Mouse (Mus musculus): ENCODE measurements around the gene Ier2. TPM values are rescaled to one million over a fixed set of nuclear protein-coding genes. Genes with fewer than 3 reads are reported as not detected.
A peak's percentile ranks its signal among the peaks of the same experiment; 100 is the strongest.

The Ier2 gene
- polyA plus RNA-seq, 1 experiment from 2014 or later = 86.9 TPM

GRCm38 (mm10) chr8:84646800-84647199 lies 15.9 kb downstream of the Ier2 start:
- Histone ChIP-seq H3K9me3 (replicated peaks; ENCODE audit: control insufficient read depth, low read length) (no peaks in the 10 kb centered on the region), H3K4me3 (ENCODE audit: low read depth, low read length) (no peak overlapping the region), H3K4me1 (ENCODE audit: control insufficient read depth, insufficient read depth, low read length) (peaks cover 5% of the 10 kb centered on the region; the same call in 1 of the 2 replicates), H3K4me2 (ENCODE audit: low read depth, low read length) (no peak overlapping the region; the same call in 1 of the 2 replicates), H3K9ac (replicated peaks; ENCODE audit: low read length) (no peak overlapping the region), H3K27me3 (ENCODE audit: control insufficient read depth, insufficient read depth, low read length) (no peaks in the 10 kb centered on the region), H3K36me3 (replicated peaks; ENCODE audit: control insufficient read depth, insufficient read depth, low read depth, low read length) (no peaks in the 10 kb centered on the region), H3K27ac (replicated peaks; ENCODE audit: low read depth, low read length) (no peak overlapping the region)
- DNase-seq (ENCODE audit: low spot score) (peak; percentile 54), ATAC-seq (replicated peaks; ENCODE audit: insufficient number of reproducible peaks, low FRiP score, low TSS enrichment, low read depth) (no peak)
- WGBS = 53% methylated on average over 6 of the region's 6 CpGs

- no peaks in the 10 kb centered on the region for H3K36me3 ChIP-seq (replicated peaks; ENCODE audit: control insufficient read depth, insufficient read depth, low read depth, low read length)
- 74% methylated on average over 5 of the region's 5 CpGs for WGBS
- H3K9ac ChIP-seq (replicated peaks; ENCODE audit: low read length) = no peak overlapping the region
- H3K4me1 ChIP-seq (ENCODE audit: control insufficient read depth, insufficient read depth, low read length) = peaks cover 5% of the 10 kb centered on the region; the same call in 1 of the 2 replicates
- no peak for DNase-seq (ENCODE audit: low spot score)
- no peak overlapping the region for H3K4me2 ChIP-seq (ENCODE audit: low read depth, low read length)
- no peak overlapping the region for H3K27ac ChIP-seq (replicated peaks; ENCODE audit: low read depth, low read length)
- H3K27me3 ChIP-seq (ENCODE audit: control insufficient read depth, insufficient read depth, low read length) = no peaks in the 10 kb centered on the region
- ATAC-seq (replicated peaks; ENCODE audit: insufficient number of reproducible peaks, low FRiP score, low TSS enrichment, low read depth) = no peak
- H3K4me3 ChIP-seq (ENCODE audit: low read depth, low read length) = no peak overlapping the region
- H3K9me3 ChIP-seq (replicated peaks; ENCODE audit: control insufficient read depth, low read length) = no peaks in the 10 kb centered on the region
Observed at GRCm38 (mm10) chr8:84643019-84643418, 19.6 kb downstream of the Ier2 start.

GRCm38 (mm10) chr8:84641578-84642361 lies 20.9 kb downstream of the Ier2 start:
- no peak overlapping the region for H3K4me2 ChIP-seq (ENCODE audit: low read depth, low read length)
- H3K4me3 ChIP-seq (ENCODE audit: low read depth, low read length) = no peak overlapping the region
- ATAC-seq (replicated peaks; ENCODE audit: insufficient number of reproducible peaks, low FRiP score, low TSS enrichment, low read depth) = no peak
- no peaks in the 10 kb centered on the region for H3K9me3 ChIP-seq (replicated peaks; ENCODE audit: control insufficient read depth, low read length)
- H3K9ac ChIP-seq (replicated peaks; ENCODE audit: low read length) = no peak overlapping the region
- H3K36me3 ChIP-seq (replicated peaks; ENCODE audit: control insufficient read depth, insufficient read depth, low read depth, low read length) = no peaks in the 10 kb centered on the region
- no peak for DNase-seq (ENCODE audit: low spot score)
- H3K4me1 ChIP-seq (ENCODE audit: control insufficient read depth, insufficient read depth, low read length) = no peaks in the 10 kb centered on the region
- H3K27me3 ChIP-seq (ENCODE audit: control insufficient read depth, insufficient read depth, low read length) = no peaks in the 10 kb centered on the region
- no peak overlapping the region for H3K27ac ChIP-seq (replicated peaks; ENCODE audit: low read depth, low read length)
- WGBS = 77% methylated on average over 1 of the region's 1 CpGs

- Histone ChIP-seq H3K9me3 (replicated peaks; ENCODE audit: control insufficient read depth, low read length) (no peaks in the 10 kb centered on the region), H3K4me2 (ENCODE audit: low read depth, low read length) (no peak overlapping the region), H3K9ac (replicated peaks; ENCODE audit: low read length) (no peak overlapping the region), H3K27me3 (ENCODE audit: control insufficient read depth, insufficient read depth, low read length) (no peaks in the 10 kb centered on the region), H3K4me3 (ENCODE audit: low read depth, low read length) (no peak overlapping the region), H3K36me3 (replicated peaks; ENCODE audit: control insufficient read depth, insufficient read depth, low read depth, low read length) (no peaks in the 10 kb centered on the region), H3K4me1 (ENCODE audit: control insufficient read depth, insufficient read depth, low read length) (no peaks in the 10 kb centered on the region), H3K27ac (replicated peaks; ENCODE audit: low read depth, low read length) (no peak overlapping the region)
- ATAC-seq (replicated peaks; ENCODE audit: insufficient number of reproducible peaks, low FRiP score, low TSS enrichment, low read depth) (no peak), DNase-seq (ENCODE audit: low spot score) (no peak)
- WGBS = 68% methylated on average over 7 of the region's 7 CpGs
Observed at GRCm38 (mm10) chr8:84640617-84641294, 21.9 kb downstream of the Ier2 start.

GRCm38 (mm10) chr8:84640010-84640588 lies 22.6 kb downstream of the Ier2 start:
- Histone ChIP-seq H3K4me2 (ENCODE audit: low read depth, low read length) (peak overlapping the region; percentile 89), H3K27me3 (ENCODE audit: control insufficient read depth, insufficient read depth, low read length) (no peaks in the 10 kb centered on the region), H3K27ac (replicated peaks; ENCODE audit: low read depth, low read length) (0 out of 2 replicates have a peak overlapping the region, but pooled peaks have one; percentile 95), H3K4me1 (ENCODE audit: control insufficient read depth, insufficient read depth, low read length) (peaks cover 2% of the 10 kb centered on the region), H3K4me3 (ENCODE audit: low read depth, low read length) (peak overlapping the region; percentile 57), H3K9ac (replicated peaks; ENCODE audit: low read length) (0 out of 2 replicates have a peak overlapping the region, but pooled peaks have one; percentile 14), H3K36me3 (replicated peaks; ENCODE audit: control insufficient read depth, insufficient read depth, low read depth, low read length) (no peaks in the 10 kb centered on the region), H3K9me3 (replicated peaks; ENCODE audit: control insufficient read depth, low read length) (no peaks in the 10 kb centered on the region)
- DNase-seq (ENCODE audit: low spot score) (no peak), ATAC-seq (replicated peaks; ENCODE audit: insufficient number of reproducible peaks, low FRiP score, low TSS enrichment, low read depth) (no peak)
- 27% methylated on average over 9 of the region's 9 CpGs for WGBS

- Histone ChIP-seq H3K9ac (replicated peaks; ENCODE audit: low read length) (peak overlapping the region; percentile 82), H3K27me3 (ENCODE audit: control insufficient read depth, insufficient read depth, low read length) (no peaks in the 10 kb centered on the region), H3K9me3 (replicated peaks; ENCODE audit: control insufficient read depth, low read length) (no peaks in the 10 kb centered on the region), H3K36me3 (replicated peaks; ENCODE audit: control insufficient read depth, insufficient read depth, low read depth, low read length) (no peaks in the 10 kb centered on the region), H3K4me3 (ENCODE audit: low read depth, low read length) (peak overlapping the region; percentile 57), H3K4me2 (ENCODE audit: low read depth, low read length) (peak overlapping the region; percentile 89), H3K27ac (replicated peaks; ENCODE audit: low read depth, low read length) (peak overlapping the region; percentile 95), H3K4me1 (ENCODE audit: control insufficient read depth, insufficient read depth, low read length) (peaks cover 2% of the 10 kb centered on the region)
- DNase-seq (ENCODE audit: low spot score) (peak; percentile 96), ATAC-seq (replicated peaks; ENCODE audit: insufficient number of reproducible peaks, low FRiP score, low TSS enrichment, low read depth) (peak; percentile 90)
- under 1% methylated on average over 106 of the region's 106 CpGs for WGBS
Observed at GRCm38 (mm10) chr8:84639162-84640009, 23.3 kb downstream of the Ier2 start.

GRCm38 (mm10) chr8:84638555-84639161 lies 24.0 kb downstream of the Ier2 start:
- ATAC-seq (replicated peaks; ENCODE audit: insufficient number of reproducible peaks, low FRiP score, low TSS enrichment, low read depth) (peak; percentile 34), DNase-seq (ENCODE audit: low spot score) (peak; percentile 64)
- H3K9ac ChIP-seq (replicated peaks; ENCODE audit: low read length) = peak overlapping the region; percentile 82
- no peaks in the 10 kb centered on the region for H3K36me3 ChIP-seq (replicated peaks; ENCODE audit: control insufficient read depth, insufficient read depth, low read depth, low read length)
- peak overlapping the region; percentile 95 for H3K27ac ChIP-seq (replicated peaks; ENCODE audit: low read depth, low read length)
- WGBS = under 1% methylated on average over 44 of the region's 52 CpGs
- peaks cover 2% of the 10 kb centered on the region for H3K4me1 ChIP-seq (ENCODE audit: control insufficient read depth, insufficient read depth, low read length)
- peak overlapping the region; percentile 57 for H3K4me3 ChIP-seq (ENCODE audit: low read depth, low read length)
- peak overlapping the region; percentile 89 for H3K4me2 ChIP-seq (ENCODE audit: low read depth, low read length)
- no peaks in the 10 kb centered on the region for H3K9me3 ChIP-seq (replicated peaks; ENCODE audit: control insufficient read depth, low read length)
- H3K27me3 ChIP-seq (ENCODE audit: control insufficient read depth, insufficient read depth, low read length) = no peaks in the 10 kb centered on the region
